Mouse (Mus musculus): ENCODE measurements around the gene Uaca.

DNA sequence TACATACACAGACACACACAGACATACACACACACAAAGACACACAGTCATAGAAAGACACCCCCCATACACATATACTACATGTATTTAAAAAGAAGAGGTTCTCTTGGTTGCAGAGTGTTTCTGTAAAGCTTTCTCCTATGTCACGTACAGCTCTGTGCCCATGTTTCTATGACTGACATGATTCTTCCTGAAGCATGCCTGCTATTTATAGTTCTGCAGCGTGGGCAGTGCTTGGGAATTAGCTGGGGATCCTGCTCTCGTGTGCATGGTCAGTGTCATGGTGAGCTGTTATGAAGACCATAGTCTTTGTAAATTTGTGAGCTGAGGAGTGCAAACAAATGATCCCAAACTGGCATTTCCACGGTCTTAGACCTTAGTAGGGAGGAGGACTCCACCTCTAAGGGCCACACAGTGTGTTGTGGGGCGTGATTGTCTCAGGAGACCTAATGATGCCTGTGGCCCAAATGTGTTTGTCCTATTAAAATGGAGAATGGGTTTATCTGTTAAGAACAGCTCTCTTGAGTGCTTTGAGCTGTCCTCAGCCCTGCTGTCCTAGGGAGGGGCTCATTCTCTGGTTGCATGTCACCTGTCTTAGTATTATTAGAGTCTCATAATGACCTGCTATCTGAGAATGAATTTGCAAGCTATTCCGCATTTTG, 49.2 kb downstream of the Uaca start:
- TF ChIP-seq CTCF (IDR thresholded peaks at IDR 0.05): no peak
- no peak for TF ChIP-seq POLR2A (IDR thresholded peaks at IDR 0.05; ENCODE audit: insufficient read depth, low read depth, low read length)

All from heart, adult 2 months (tissue).